Mouse (Mus musculus) midbrain, embryonic 16.5 days (tissue): ENCODE results near the gene Cd55. TPM values are rescaled to one million over a fixed set of nuclear protein-coding genes. Genes with fewer than 3 reads are reported as not detected.
"Not testable (repeated sequence)": the region's sequence is repeated elsewhere in the genome, so short reads cannot be mapped to it uniquely, and the experiment has no call there.

Experiments used
- ATAC-seq: fragments of 200-750 bp; cut with Nextera tagmentation; 2 replicates; pipeline ENCODE4 v1.8.0; 2017; ENCODE audit warnings: moderate TSS enrichment
- H3K27ac ChIP-seq: fragments of 300-500 bp; sonication (generic); 2 replicates; pipeline ENCODE4 v1.5.1; 2014; ENCODE audit warnings: mild to moderate bottlenecking, low read length, mixed read lengths
- H3K27me3 ChIP-seq: fragments of 300-500 bp; sonication (generic); 2 replicates; pipeline ENCODE4 v1.6.1; 2014; ENCODE audit warnings: low read depth, low read length, mixed read lengths; ENCODE audit not compliant: control insufficient read depth, insufficient read depth
- H3K36me3 ChIP-seq: fragments of 300-500 bp; sonication (generic); 2 replicates; pipeline ENCODE4 v1.6.1; 2014; ENCODE audit warnings: mild to moderate bottlenecking, low read length, moderate library complexity, mixed read lengths; ENCODE audit not compliant: control insufficient read depth, insufficient read depth
- H3K4me1 ChIP-seq: fragments of 300-500 bp; sonication (generic); 2 replicates; pipeline ENCODE4 v1.6.1; 2014; ENCODE audit warnings: mild to moderate bottlenecking, low read length, mixed read lengths; ENCODE audit not compliant: control insufficient read depth, insufficient read depth
- H3K4me2 ChIP-seq: fragments of 300-500 bp; sonication (generic); 2 replicates; pipeline ENCODE4 v1.6.1; 2014; ENCODE audit warnings: mild to moderate bottlenecking, low read length, mixed read lengths
- H3K4me3 ChIP-seq: fragments of 300-500 bp; sonication (generic); 2 replicates; pipeline ENCODE4 v1.5.1; 2014; ENCODE audit warnings: low read depth, mild to moderate bottlenecking, low read length, moderate library complexity, mixed read lengths
- H3K9ac ChIP-seq: fragments of 300-500 bp; sonication (generic); 2 replicates; pipeline ENCODE4 v1.6.1; 2014; ENCODE audit warnings: low read depth, low read length, mixed read lengths
- H3K9me3 ChIP-seq: fragments of 300-500 bp; sonication (generic); replicated peaks from 2 replicates; pipeline ENCODE4 v1.6.1; 2014; ENCODE audit warnings: mild to moderate bottlenecking, low read length, mixed read lengths; ENCODE audit not compliant: control insufficient read depth, poor library complexity, severe bottlenecking
- WGBS: fragments of 180-500 bp; shearing (Covaris S2); extraction: QIAGEN DNeasy Blood & Tissue Kit; methylation state at CpG from one replicate; pipeline ENCODE4 v1.1.7; 2014; 5-methylcytosine and 5-hydroxymethylcytosine counted together
- polyA plus RNA-seq: library from polyadenylated mRNA; unstranded; fragments of >200 nt; fragmentation: Nextera tagmentation; extraction: Ambion mirVana; gene quantifications from 2 replicates; pipeline ENCODE4 v1.2.1, GENCODE M21; 2015

The Cd55 gene
- polyA plus RNA-seq, 1 experiment from 2014 or later = 15.5 TPM

DNA sequence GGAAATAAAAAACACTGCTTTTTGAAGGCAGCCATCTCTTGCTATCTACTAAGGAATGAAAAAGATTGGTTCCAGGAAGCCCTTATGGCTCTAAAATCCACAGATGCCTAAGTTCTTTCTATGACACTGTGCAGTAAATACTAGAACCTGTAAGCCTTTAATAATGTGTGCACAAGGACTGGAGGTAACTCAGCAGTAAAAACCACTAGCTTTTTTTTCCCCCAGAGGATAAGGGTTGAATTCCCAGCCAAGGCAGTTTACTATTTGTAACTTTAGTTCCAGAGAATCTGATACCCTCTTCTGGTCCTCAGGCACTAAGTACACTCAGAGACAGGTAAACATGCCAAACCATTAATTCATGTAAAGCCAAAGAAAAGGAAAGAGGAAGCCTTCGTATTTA is 19.6 kb downstream of the Cd55 start:
- not testable (repeated sequence) for H3K9ac ChIP-seq, H3K4me3 ChIP-seq, H3K27ac ChIP-seq, H3K9me3 ChIP-seq, H3K4me1 ChIP-seq, H3K4me2 ChIP-seq, ATAC-seq, H3K36me3 ChIP-seq, H3K27me3 ChIP-seq
- 87% methylated on average over 1 of the region's 1 CpGs for WGBS

DNA sequence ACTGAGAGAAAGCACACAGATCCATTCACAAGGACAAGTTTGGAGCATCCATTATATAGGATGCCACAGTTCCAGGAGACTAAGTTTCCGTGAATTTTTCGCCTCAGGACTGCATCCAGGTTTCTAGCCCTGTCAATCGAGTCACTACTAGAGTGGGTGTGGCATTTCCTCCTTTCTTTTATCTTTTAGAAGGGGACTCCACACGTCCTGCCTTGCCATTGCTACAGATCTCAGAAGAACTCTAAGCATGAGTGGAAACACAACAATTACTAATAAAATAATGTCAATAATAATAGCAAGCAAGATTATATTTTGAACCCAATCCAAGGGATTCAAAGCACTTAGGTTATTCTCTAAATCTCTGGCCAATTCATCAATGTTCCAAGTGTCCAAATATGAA is 31.6 kb downstream of the Cd55 start:
- no peak overlapping the region for H3K4me2 ChIP-seq
- H3K4me1 ChIP-seq = no peaks in the 10 kb centered on the region
- ATAC-seq = no peak
- H3K36me3 ChIP-seq = no peaks in the 10 kb centered on the region
- H3K9me3 ChIP-seq = no peaks in the 10 kb centered on the region
- no peaks in the 10 kb centered on the region for H3K27me3 ChIP-seq
- H3K9ac ChIP-seq = no peak overlapping the region
- no peak overlapping the region for H3K4me3 ChIP-seq
- WGBS = 77% methylated on average over 4 of the region's 4 CpGs
- no peak overlapping the region for H3K27ac ChIP-seq

DNA sequence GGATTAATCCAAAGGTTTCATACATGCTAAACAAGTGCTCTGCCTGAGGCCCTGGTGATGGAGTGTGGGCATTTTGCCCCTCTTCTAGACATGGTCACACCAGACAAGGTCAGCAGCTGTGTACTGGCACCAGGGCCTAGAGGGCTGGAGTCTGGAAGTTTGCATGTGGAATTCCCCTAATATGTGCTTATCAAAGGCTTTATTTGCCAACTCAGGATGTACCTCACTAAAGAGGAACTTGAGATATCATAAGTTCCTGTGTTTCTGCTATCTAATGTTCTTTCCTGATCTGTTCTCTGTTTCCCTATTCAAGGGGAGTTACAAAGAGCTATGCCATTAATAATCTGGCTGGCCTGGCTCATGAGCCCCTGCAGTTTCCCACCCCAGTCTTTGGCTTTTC is 33.9 kb downstream of the Cd55 start:
- not testable (repeated sequence) for H3K9me3 ChIP-seq, H3K9ac ChIP-seq, H3K4me3 ChIP-seq, H3K4me1 ChIP-seq, ATAC-seq, H3K27ac ChIP-seq, H3K4me2 ChIP-seq, H3K36me3 ChIP-seq, H3K27me3 ChIP-seq

DNA sequence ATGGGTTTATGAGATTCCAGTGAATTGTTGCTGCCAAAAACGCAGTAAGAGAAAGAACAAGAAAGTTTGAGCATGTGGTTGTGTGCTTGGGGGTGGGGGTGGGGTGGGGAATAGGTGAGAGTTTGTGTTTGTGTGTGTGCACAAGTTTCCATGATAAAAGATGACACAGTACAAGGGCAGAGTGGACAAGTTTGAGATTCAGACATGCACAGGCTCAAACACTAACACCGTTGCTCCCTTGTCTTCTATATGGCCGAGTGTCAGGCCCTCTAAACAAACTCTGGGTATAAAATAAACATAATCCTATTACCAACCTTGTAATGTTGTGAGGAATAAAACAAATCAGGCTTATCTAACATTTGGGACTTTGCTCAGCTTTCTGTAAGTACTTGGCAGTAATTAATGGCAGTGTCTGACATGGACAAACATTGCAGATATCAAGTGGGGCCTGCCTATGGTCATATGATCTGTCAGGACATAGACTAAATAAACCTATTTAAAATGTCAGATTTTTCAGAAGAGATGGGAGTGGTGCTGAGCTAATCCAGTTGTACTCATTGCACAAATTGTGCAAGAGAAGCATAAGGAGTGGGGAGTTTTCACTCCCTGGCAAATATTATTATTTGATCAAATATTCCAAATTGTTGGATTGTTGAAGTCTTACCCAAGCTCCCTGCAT is 35.2 kb downstream of the Cd55 start:
- H3K9me3 ChIP-seq, H3K4me1 ChIP-seq, H3K27ac ChIP-seq, H3K36me3 ChIP-seq, H3K9ac ChIP-seq, ATAC-seq, H3K4me2 ChIP-seq, H3K4me3 ChIP-seq, H3K27me3 ChIP-seq: not testable (repeated sequence)
- 75% methylated on average over 2 of the region's 3 CpGs for WGBS

DNA sequence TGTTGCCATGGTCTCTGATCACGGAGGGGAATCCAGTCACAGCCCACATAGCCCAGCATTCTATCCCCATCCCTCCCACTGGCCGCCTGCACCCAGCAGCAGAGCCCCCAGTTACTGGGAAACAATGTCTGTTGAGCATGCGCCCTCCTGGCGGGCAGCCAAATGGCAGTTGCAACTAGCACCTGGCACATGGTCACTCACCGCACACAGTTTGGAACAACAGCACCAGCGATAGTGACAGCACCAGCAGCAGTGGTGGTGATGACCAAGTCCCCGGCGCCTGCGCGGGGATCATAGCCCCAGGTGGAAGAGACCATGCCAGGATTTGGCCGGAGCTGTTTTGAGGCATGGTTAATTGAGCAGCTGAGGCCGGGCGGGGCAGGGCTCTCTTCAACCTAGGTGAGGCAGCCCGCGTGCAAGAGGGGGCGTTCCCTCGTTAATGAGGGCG is 39.9 kb downstream of the Cd55 start, which contains the start of gene Cd55b:
Gene Cd55b, minus strand, starts transcription at position 346 of the 448 bp plus-strand sequence.
- H3K4me1 ChIP-seq = no peaks in the 10 kb centered on the region
- WGBS = 72% methylated on average over 18 of the region's 18 CpGs
- no peak within 1 kb of the TSS for H3K4me3 ChIP-seq
- H3K9ac ChIP-seq = no peak within 1 kb of the TSS
- no peak within 1 kb of the TSS for H3K4me2 ChIP-seq
- no peaks in the 10 kb centered on the region for H3K9me3 ChIP-seq
- no peak within 1 kb of the TSS for H3K27ac ChIP-seq
- H3K27me3 ChIP-seq = no peaks in the 10 kb centered on the region
- ATAC-seq = no peak
- H3K36me3 ChIP-seq = no peaks in the 10 kb centered on the region

DNA sequence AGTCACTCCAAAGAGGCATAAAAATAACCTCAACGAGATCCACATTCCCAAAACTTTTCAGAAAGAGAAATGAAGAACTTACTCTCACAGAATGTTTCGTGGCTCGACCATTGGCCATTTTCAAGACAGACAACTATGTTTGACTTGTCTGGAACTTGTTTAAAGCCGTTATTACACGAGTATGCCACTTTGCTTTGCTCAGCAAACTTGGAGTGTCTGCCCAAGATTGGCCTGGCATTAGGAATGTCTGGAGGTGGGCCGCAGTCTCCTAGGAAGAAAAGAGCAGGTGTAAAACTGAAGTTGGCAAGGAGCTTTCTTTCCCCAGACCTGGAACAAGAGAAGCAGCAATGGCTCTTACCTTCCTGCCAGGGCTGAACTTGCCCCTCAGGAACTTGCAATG is 40.5 kb downstream of the Cd55 start:
- not testable (repeated sequence) for H3K9me3 ChIP-seq, ATAC-seq, H3K9ac ChIP-seq, H3K4me1 ChIP-seq, H3K36me3 ChIP-seq, H3K27me3 ChIP-seq, H3K4me2 ChIP-seq, H3K27ac ChIP-seq, H3K4me3 ChIP-seq
- no CpG with 5 or more reads among the region's 6 CpGs for WGBS

DNA sequence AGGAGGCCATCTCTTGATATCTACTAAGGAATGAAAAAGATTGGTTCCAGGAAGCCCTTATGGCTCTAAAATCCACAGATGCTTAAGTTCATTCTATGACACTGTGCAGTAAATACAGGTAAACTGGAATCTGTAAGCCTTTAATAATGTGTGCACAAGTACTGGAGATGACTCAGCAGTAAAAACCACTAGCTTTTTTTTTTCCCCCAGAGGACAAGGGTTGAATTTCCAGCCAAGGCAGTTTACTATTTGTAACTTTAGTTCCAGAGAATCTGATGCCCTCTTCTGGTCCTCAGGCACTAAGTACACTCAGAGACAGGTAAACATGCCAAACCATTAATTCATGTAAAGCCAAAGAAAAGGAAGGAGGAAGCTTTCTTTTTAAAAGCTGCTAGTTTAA is 65.4 kb downstream of the Cd55 start:
- not testable (repeated sequence) for H3K36me3 ChIP-seq, H3K27me3 ChIP-seq, H3K4me1 ChIP-seq, H3K9me3 ChIP-seq, ATAC-seq, H3K4me3 ChIP-seq, H3K9ac ChIP-seq, H3K4me2 ChIP-seq, H3K27ac ChIP-seq

Other genes with a start within 250 kb of the Cd55 start
- not detected in 2 replicates for gene Cd55b, start 39.7 kb downstream of the Cd55 start, polyA plus RNA-seq
- gene Zp3r, start 166.9 kb upstream of the Cd55 start, polyA plus RNA-seq = not detected in 2 replicates
- gene C4bp, start 198.9 kb upstream of the Cd55 start, polyA plus RNA-seq = 0.05 TPM in 1 of 2 replicates, not detected in the other